Mouse (Mus musculus) testis, postnatal 14 days (tissue): ENCODE results near the gene Lrrc3b.

Experiments used
- DNase-seq: peaks from one replicate; pipeline ENCODE4 v3.0.0; 2021; ENCODE audit warnings: low spot score

Gene Lrrc3b

DNA sequence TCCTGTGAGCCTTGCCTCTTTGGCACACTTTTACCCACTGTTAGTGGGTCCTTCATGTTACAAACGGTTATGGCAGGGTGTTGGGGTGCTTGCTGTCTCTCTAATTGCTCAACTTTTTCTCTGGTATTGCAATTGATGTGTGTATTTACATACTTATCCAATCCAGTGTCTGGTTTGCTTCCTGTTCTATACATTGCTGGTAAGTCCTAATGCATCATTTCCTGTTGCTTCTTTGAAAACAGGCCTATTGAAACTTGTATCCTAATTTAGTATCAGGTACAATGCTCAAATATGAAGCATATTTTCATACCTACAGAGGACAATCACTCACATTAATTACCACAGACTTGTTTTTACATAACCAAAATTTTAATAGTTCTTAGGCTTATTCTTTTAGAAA lies 107.4 kb downstream of the Lrrc3b start:
- no peak for DNase-seq

DNA sequence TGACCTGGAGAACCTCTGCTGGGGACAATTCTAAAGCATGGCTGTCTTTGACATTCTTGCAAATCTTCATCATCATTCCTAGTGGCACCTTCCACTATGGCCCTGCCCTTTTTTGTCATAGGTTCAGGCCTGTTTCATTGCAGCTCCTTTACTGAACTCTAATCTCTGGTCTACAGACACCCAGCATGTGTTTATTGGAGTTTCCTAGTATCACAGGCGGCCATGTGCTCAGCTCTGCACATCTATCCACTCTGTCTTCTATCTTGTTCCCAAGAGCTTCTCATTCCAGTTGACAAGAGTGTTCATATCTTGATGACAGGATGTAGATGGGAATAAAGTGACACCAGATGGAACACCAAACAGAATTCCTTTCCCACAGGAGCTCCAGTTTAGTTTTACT lies 108.6 kb downstream of the Lrrc3b start:
- no peak for DNase-seq

DNA sequence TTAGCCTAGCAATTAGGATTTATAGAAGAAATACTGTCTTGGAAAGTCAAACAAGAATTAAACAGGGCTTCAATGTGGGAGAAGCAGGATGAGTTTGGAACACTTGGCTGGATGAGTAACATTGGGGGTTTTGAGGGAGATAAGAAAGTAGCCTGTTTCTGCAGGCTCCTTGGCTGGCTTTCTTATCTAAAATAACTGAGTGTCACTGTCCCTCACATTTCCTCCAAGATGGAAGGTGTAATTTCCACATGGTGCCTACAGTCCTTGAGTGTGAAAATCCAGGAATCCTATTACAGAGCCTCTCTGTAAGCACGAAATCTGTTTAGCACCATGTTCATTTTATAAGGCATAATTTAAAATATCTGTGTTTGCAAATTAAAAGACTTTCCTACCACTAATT lies 112.9 kb downstream of the Lrrc3b start:
- no peak for DNase-seq

DNA sequence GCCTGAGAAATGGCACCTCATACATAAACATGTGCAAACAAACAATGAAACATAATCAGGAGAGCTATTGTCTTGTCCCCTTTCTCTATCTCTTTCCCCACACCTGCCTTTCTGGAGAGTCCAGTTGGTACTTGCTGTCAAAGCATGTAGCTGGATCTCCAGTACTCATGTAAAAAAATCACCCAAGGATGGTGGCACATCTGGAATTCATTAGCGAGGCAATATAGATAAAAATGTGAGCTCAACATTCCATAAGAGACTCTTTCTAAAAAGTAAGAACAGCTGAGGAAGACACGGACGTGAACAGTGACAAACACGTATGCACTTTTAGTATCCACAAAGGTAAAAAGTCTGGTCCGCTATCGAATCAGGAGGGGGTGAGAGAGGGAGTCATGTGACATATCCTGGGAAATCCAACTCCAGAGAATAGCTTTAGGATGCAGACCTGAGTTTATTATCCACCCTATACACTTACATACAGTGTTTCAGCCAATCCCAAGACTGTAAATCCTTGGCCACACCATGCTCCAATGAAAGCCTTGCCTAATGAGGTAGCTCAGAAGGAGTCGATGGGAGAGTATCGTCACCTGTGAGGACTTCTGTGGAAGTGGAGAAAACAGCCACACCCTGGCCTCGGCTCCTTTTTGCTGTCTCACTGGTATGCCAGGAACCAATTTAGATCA lies 116.2 kb downstream of the Lrrc3b start:
- no peak for DNase-seq

DNA sequence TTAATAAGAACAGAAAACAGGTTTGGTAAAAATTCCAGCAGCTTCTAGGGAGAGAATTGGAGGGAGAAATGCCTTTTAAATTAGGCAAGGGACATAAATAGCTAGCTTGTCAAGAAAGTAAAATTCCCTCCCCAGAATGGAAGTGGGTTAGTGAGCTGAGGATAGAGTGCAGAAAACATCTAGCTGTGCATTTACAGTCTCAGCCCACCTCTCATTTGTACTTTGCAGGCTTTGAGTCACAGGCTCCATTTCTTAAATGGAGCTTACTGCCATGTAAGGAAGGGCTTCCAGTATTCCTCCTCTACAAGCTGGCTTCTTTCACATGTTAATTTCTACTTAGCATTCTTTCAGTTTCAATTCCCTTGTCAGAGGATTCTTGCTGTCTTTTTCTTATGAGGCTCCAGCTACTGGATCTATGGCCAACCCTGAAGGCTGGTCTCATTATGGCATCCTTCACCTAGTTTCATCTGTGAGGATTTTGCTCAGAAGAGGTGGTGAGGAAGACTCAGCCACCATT lies 119.3 kb downstream of the Lrrc3b start:
- DNase-seq: no peak

DNA sequence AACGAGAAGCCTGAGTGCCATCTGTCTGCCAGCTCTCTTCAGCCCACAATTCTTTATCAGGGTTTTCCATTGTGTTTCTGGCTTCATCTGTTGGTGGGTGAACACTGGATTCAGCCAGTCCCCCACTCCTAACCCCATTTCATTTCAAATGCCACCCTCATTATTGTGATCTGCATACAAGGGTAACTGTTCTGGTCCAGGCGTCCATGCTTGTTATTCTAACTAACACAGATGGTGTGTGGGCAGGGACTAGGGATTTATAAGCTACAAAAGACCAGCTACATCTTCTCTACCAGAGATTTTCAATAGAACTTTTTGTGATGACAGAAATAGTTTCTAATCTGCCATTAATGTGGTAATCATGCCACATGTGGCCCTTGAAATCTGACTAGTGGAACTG lies 130.2 kb downstream of the Lrrc3b start:
- no peak for DNase-seq
